Mouse (Mus musculus) neural tube, embryonic 12.5 days (tissue): Measurements from ENCODE around the gene Tle6. TPM values are rescaled to one million over a fixed set of nuclear protein-coding genes. Genes with fewer than 3 reads are reported as not detected.

Source experiments
- ATAC-seq: fragments of 200-750 bp; cut with Nextera tagmentation; 2 replicates; pipeline ENCODE4 v1.8.0; 2017; ENCODE audit warnings: low read depth, mild to moderate bottlenecking, moderate TSS enrichment, moderate library complexity; ENCODE audit not compliant: low FRiP score
- H3K27ac ChIP-seq: fragments of 300-500 bp; sonication (generic); 2 replicates; pipeline ENCODE4 v1.5.1; 2016
- H3K27me3 ChIP-seq: fragments of 300-500 bp; sonication (generic); replicated peaks from 2 replicates; pipeline ENCODE4 v1.6.1; 2016; ENCODE audit warnings: mild to moderate bottlenecking
- H3K36me3 ChIP-seq: fragments of 300-500 bp; sonication (generic); 2 replicates; pipeline ENCODE4 v1.6.1; 2016; ENCODE audit warnings: mild to moderate bottlenecking
- H3K4me1 ChIP-seq: fragments of 300-500 bp; sonication (generic); 2 replicates; pipeline ENCODE4 v1.6.1; 2016
- H3K4me2 ChIP-seq: fragments of 300-500 bp; sonication (generic); replicated peaks from 2 replicates; pipeline ENCODE4 v1.6.1; 2016; ENCODE audit warnings: mild to moderate bottlenecking
- H3K4me3 ChIP-seq: fragments of 300-500 bp; sonication (generic); 2 replicates; pipeline ENCODE4 v1.5.1; 2016
- H3K9ac ChIP-seq: fragments of 300-500 bp; sonication (generic); 2 replicates; pipeline ENCODE4 v1.6.1; 2016; ENCODE audit warnings: mild to moderate bottlenecking
- H3K9me3 ChIP-seq: fragments of 300-500 bp; sonication (generic); 2 replicates; pipeline ENCODE4 v1.6.1; 2016; ENCODE audit warnings: mild to moderate bottlenecking
- WGBS: fragments of 180-500 bp; shearing (Covaris S2); methylation state at CpG from one replicate; pipeline ENCODE4 v1.1.7; 2016; 5-methylcytosine and 5-hydroxymethylcytosine counted together
- polyA plus RNA-seq: library from polyadenylated mRNA; unstranded; fragments of >200 nt; fragmentation: Nextera tagmentation; extraction: Ambion mirVana; gene quantifications from 2 replicates; pipeline ENCODE4 v1.2.1, GENCODE M21; 2016

Gene Tle6
- polyA plus RNA-seq, 1 experiment from 2014 or later: 7.3 TPM

DNA sequence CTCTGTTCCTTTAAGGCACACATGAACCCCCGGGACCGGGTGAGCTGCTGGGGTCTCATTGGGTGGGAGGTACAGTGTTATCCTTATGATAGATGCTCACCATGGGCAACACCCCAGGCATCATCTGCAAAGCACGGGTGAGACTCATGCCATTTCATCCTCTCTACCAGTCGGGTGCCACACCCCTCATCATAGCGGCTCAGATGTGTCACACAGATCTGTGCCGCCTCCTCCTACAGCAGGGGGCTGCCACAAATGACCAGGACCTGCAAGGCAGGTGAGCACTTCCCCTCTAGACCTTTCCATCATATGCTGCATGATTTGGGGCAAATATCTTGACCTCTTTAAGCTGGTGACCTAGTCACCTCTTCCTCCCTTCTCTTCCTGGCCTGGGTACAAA is 37.2 kb upstream of the Tle6 start:
- peaks cover 26% of the 10 kb centered on the region for H3K4me1 ChIP-seq
- no peak overlapping the region for H3K4me3 ChIP-seq
- H3K4me2 ChIP-seq: no peak overlapping the region
- no peaks in the 10 kb centered on the region for H3K9me3 ChIP-seq
- no peaks in the 10 kb centered on the region for H3K27me3 ChIP-seq
- no peak overlapping the region for H3K9ac ChIP-seq
- ATAC-seq: no peak
- H3K27ac ChIP-seq: no peak overlapping the region
- WGBS: 72% methylated on average over 6 of the region's 6 CpGs
- no peaks in the 10 kb centered on the region for H3K36me3 ChIP-seq

DNA sequence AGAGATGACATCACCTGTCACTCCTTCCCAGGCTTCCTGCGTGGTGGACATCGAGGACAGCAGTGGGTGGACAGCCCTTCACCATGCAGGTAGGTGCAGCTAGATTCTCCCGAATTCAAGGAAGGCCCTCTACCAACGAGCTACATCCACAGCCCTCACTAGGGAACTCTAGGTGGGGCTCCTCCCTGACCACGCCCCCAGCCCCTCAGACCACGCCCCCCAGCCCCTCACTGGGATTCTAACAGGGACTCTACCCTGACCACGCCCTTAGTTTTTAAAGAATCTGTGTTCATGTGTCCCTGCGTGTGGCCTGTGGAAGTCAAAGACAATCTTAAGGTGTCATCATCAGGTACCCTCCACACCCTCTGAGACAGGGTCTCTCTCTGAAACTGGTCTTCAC is 35.5 kb upstream of the Tle6 start:
- ATAC-seq: no peak
- Histone ChIP-seq H3K36me3 (no peaks in the 10 kb centered on the region), H3K27ac (no peak overlapping the region), H3K4me2 (no peak overlapping the region), H3K9me3 (no peaks in the 10 kb centered on the region), H3K4me1 (peaks cover 10% of the 10 kb centered on the region), H3K4me3 (no peak overlapping the region), H3K9ac (no peak overlapping the region), H3K27me3 (no peaks in the 10 kb centered on the region; the same call in 1 of the 2 replicates)
- WGBS: 25% methylated on average over 8 of the region's 8 CpGs

DNA sequence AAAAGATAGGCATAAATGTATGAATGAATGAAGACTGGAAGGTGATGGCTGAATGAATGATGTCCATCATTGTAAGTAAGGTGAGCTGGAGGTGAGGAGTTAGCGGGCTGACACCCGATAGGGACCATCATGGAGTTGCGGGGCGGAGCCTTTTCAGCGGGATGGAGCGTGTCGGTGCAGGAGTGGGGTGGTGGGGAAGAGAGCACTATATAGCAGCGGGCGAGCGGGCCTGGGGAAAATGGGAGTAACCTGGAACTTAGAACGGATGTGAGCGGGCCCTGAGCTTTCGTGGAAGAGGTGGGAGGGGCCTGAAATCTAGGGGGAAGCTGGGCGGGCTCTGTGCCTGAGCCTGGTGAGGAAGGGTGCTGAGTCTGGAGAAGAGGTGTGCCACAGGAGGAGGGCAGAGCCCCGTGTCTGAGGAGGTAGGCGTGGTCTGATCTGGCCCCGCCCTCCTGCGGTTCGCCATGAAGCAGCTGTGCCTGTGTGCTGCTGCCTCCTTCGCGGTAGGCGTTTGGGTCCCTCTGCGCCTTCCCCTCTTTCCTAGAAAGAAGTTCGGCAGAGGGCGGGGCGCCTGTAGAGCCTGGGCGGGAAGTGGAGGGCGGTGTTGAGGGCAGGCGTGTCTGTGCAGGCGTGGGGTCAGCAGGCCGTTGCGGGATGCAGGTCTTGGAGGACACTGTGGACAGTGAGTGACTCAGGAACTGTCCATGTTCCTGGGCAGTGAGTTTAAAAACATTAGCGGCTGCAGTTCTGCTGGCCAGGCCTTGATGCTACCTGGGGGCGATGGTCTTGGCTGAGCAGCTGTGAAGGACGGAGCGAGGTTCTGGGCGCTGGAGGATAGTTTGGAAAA is 32.6 kb upstream of the Tle6 start:
- peaks cover 10% of the 10 kb centered on the region for H3K4me1 ChIP-seq
- no peak overlapping the region for H3K27ac ChIP-seq
- H3K4me2 ChIP-seq: peak overlapping the region; percentile 71
- H3K4me3 ChIP-seq: peak overlapping the region; percentile 38
- ATAC-seq: peak; percentile 89
- H3K36me3 ChIP-seq: no peaks in the 10 kb centered on the region
- WGBS: 4% methylated on average over 37 of the region's 37 CpGs
- H3K9ac ChIP-seq: peak overlapping the region; percentile 56
- no peaks in the 10 kb centered on the region; the same call in 1 of the 2 replicates for H3K27me3 ChIP-seq
- H3K9me3 ChIP-seq: no peaks in the 10 kb centered on the region

DNA sequence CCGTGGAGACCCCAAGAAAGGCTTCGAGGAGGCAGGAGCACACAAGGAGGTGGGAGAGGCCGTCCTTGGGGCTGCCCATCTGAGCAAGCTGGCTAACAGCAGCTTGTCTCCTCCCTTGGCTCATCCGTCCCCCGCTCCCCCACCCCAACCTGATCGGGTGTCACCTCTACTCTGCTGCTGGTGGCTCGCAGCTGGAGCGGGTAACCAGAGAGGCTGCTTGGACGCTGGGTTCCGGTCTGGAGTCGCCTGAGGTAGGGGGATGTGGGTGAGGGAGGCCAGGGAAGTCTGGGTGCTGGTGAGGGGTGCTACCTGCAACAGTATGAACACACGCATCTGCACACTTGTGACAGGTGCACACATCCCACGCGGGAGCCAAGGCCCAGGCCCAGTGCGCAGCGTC is 27.5 kb upstream of the Tle6 start, which contains the start of gene Ankrd24:
TSS of gene Ankrd24 (plus strand) at position 151 of the 400 bp plus-strand sequence.
- H3K9ac ChIP-seq: peak within 1 kb of the TSS; percentile 77
- H3K27ac ChIP-seq: peak within 1 kb of the TSS; percentile 68; the same call in 1 of the 2 replicates
- no peaks in the 10 kb centered on the region; the same call in 1 of the 2 replicates for H3K27me3 ChIP-seq
- H3K4me1 ChIP-seq: peaks cover 22% of the 10 kb centered on the region
- peak within 1 kb of the TSS; percentile 72 for H3K4me3 ChIP-seq
- 0 out of 2 replicates have a peak, but pooled peaks have one; percentile 1 for ATAC-seq
- H3K4me2 ChIP-seq: peak within 1 kb of the TSS; percentile 76
- H3K36me3 ChIP-seq: peaks cover 25% of the 10 kb centered on the region
- H3K9me3 ChIP-seq: no peaks in the 10 kb centered on the region
- 84% methylated on average over 16 of the region's 16 CpGs for WGBS

DNA sequence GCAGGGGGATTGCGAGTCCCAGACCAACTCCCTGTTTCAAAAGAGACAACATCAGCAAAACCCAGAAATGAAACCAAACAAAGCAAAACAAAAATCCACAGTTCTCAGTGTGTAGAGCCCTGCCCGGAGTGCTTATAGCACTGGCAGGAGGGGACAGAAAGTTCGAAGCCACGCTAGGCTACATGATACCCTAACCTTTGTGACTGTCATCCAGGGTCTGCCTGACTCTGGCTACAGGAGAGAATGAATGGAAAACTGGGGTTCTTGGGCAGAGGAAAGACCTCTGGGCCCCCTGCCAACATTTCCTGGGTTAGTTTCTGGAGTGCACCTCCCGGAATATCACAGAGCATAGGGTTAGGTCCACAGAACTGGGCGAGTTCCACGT is 27.0 kb upstream of the Tle6 start:
- H3K36me3 ChIP-seq: peaks cover 30% of the 10 kb centered on the region
- H3K4me1 ChIP-seq: peaks cover 19% of the 10 kb centered on the region
- peak overlapping the region; percentile 77 for H3K9ac ChIP-seq
- peak; percentile 25 for ATAC-seq
- H3K4me2 ChIP-seq: peak overlapping the region; percentile 76
- peak overlapping the region; percentile 57; the same call in 1 of the 2 replicates for H3K27ac ChIP-seq
- 61% methylated on average over 7 of the region's 7 CpGs for WGBS
- no peaks in the 10 kb centered on the region for H3K9me3 ChIP-seq
- H3K4me3 ChIP-seq: peak overlapping the region; percentile 72
- H3K27me3 ChIP-seq: no peaks in the 10 kb centered on the region; the same call in 1 of the 2 replicates

DNA sequence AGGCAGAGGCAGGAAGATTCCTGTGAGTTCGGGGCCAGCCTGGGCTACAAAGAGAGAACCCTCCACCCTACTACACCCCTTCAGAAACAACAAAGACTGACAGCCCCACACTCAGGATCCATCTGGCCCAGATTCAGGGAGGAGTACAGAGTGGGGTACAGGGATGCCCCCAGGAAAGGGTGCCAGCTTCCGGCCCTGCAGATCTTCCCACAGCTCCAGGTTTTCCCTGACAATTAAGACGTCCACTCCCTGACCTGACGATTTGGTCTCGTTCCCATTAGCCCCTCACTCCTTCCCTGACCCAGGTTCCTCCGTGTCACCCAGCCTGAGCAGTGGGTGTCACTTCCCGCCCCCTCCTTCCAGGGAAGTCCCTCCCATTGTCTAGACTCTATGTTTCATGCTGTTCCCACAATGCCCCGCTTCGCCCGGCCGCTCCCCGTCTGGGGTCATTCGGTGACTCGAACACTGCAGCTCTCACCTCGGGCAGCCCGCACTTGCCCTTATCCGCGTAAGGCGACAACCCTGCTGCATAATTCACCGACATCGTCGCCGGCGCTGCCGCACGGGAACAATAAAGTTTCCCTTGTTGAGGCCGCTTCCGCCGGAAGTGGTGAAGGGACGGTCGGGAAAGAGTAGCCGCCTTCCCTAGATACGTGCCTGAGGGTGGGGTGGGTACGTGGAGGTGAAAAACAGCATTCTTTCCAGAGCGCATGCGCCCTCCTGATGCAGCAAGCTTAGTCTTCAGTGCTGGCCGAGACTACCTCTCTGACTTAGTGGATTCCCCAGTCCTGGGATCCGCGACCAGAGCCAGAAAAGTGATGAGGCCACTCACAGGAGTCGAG is 26.3 kb upstream of the Tle6 start, which contains the start of gene Sirt6:
TSS of gene Sirt6 (minus strand) at position 804 of the 842 bp plus-strand sequence.
- ATAC-seq: peak; percentile 92
- H3K27ac ChIP-seq: peak within 1 kb of the TSS; percentile 68; the same call in 1 of the 2 replicates
- H3K36me3 ChIP-seq: peaks cover 36% of the 10 kb centered on the region
- peak within 1 kb of the TSS; percentile 76 for H3K4me2 ChIP-seq
- no peaks in the 10 kb centered on the region; the same call in 1 of the 2 replicates for H3K27me3 ChIP-seq
- no peaks in the 10 kb centered on the region for H3K9me3 ChIP-seq
- 5% methylated on average over 40 of the region's 40 CpGs for WGBS
- peak within 1 kb of the TSS; percentile 72 for H3K4me3 ChIP-seq
- peak within 1 kb of the TSS; percentile 77 for H3K9ac ChIP-seq
- peaks cover 19% of the 10 kb centered on the region for H3K4me1 ChIP-seq

DNA sequence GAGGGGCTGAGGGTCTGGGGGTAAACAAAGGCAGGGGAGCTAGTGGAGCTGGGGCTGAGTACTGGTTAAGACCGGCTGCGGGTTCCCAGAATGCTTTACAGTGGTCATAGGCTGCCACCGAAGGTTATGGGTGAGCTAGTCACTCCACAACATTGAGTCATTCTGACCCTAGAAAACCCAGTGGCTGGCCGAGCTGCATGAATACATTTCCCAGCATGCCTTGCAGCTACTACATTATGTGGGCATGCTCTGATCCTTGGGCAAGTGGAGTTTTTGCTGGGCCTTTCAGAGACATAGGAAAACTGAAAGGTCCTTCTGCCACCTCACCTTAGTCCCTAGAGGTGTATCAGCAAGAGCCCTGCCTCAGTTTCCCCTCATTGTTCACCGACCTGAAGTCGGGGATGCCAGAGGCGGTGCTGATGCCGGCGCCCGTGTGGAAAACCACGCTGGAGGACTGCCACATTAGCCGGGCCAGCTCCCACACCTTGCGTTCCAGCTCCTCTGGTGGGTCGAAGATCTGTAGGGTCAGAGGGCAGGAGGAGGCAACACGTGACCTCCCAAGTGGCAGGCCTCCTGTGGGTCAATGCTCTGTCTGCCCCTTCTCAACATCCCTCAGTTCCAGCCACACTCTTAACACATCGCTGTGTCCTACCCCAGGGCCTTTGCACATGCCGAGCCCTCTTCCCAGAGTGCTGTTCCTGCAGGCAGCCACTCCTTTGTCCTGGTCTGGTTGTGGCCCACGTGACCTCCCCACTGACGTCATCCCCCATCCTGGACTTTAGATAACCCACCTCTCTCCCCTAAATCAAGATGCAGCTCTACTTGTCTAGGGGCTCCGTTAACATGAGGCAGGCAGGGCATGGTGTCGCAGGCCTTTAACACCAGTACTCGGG is 25.5 kb upstream of the Tle6 start:
- peak overlapping the region; percentile 72 for H3K4me3 ChIP-seq
- peaks cover 19% of the 10 kb centered on the region for H3K4me1 ChIP-seq
- no peak overlapping the region for H3K27ac ChIP-seq
- peak; percentile 18 for ATAC-seq
- 89% methylated on average over 22 of the region's 22 CpGs for WGBS
- H3K36me3 ChIP-seq: peaks cover 43% of the 10 kb centered on the region
- H3K27me3 ChIP-seq: no peaks in the 10 kb centered on the region; the same call in 1 of the 2 replicates
- H3K4me2 ChIP-seq: peak overlapping the region; percentile 76
- peak overlapping the region; percentile 77 for H3K9ac ChIP-seq
- no peaks in the 10 kb centered on the region for H3K9me3 ChIP-seq

DNA sequence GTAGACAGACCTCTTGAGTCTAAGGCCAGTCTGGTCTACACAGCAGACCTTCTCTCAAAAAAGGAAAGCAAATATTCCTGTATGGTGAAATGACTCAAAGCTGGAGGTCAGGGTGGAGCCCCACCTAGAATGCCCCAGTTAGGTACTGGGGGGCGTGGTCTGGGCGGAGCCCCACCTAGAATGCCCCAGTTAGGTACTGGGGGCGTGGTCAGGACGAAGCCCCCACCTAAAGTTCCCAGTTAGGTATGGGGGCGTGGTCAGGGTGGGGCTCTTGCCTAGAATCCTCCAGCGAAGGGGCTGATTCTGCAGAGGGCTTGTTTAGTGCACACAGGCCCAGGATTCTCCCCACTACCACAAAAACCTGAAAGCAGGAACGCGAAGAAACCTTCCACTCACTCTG is 22.6 kb upstream of the Tle6 start:
- peaks cover 50% of the 10 kb centered on the region for H3K36me3 ChIP-seq
- no peaks in the 10 kb centered on the region for H3K9me3 ChIP-seq
- WGBS: 59% methylated on average over 8 of the region's 8 CpGs
- no peak overlapping the region for H3K9ac ChIP-seq
- H3K27me3 ChIP-seq: no peaks in the 10 kb centered on the region
- no peak overlapping the region for H3K27ac ChIP-seq
- peaks cover 19% of the 10 kb centered on the region for H3K4me1 ChIP-seq
- ATAC-seq: no peak
- H3K4me3 ChIP-seq: no peak overlapping the region
- no peak overlapping the region for H3K4me2 ChIP-seq

DNA sequence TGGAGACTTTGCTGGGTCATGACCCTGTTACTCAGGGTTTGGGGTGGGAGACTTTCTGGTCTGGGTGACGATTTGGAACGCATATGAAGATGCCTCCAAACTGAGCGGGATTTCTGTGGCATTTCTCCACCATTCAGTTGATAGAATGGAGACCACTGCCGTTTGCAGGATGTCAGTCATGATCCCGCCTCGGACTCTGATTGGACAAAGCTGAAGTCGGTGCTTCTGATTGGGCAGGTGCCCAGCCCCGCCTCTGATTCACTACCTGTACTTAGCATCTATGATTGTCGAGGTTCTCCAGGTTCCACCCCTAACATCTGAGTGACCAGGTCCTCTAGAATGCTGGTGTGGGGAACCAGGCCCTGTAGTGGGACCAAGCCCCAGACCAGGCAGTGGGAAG is 19.9 kb upstream of the Tle6 start:
- H3K36me3 ChIP-seq: peaks cover 49% of the 10 kb centered on the region
- no peak overlapping the region for H3K4me3 ChIP-seq
- H3K4me1 ChIP-seq: no peaks in the 10 kb centered on the region
- ATAC-seq: no peak
- H3K9ac ChIP-seq: no peak overlapping the region
- H3K27me3 ChIP-seq: no peaks in the 10 kb centered on the region
- no peak overlapping the region for H3K4me2 ChIP-seq
- no peaks in the 10 kb centered on the region for H3K9me3 ChIP-seq
- H3K27ac ChIP-seq: no peak overlapping the region
- 51% methylated on average over 9 of the region's 9 CpGs for WGBS

DNA sequence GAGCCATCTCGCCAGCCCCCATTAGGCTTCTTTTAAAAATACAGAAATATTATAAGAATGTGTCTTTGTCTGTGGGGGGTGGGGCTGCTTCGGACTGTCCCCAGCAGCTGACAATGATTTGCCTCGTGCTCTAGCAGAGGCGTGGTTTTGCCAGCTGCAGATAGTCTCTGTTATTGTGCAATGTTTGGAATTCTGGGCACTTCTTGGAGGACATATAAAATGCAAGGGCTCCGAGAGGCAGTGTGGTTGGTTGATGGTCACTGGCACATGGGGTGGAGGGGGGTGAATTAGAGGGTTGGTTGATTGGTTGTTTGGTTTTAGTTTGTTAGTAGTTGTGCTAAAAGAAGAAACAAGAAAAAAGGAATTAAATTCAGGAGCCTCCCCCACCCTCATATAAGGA is 19.1 kb upstream of the Tle6 start:
- Histone ChIP-seq H3K9me3 (no peaks in the 10 kb centered on the region), H3K4me2 (no peak overlapping the region), H3K27ac (no peak overlapping the region), H3K4me3 (no peak overlapping the region), H3K4me1 (peaks cover 6% of the 10 kb centered on the region; the same call in 1 of the 2 replicates), H3K27me3 (no peaks in the 10 kb centered on the region), H3K9ac (no peak overlapping the region), H3K36me3 (peaks cover 41% of the 10 kb centered on the region)
- 90% methylated on average over 5 of the region's 5 CpGs for WGBS
- ATAC-seq: no peak

DNA sequence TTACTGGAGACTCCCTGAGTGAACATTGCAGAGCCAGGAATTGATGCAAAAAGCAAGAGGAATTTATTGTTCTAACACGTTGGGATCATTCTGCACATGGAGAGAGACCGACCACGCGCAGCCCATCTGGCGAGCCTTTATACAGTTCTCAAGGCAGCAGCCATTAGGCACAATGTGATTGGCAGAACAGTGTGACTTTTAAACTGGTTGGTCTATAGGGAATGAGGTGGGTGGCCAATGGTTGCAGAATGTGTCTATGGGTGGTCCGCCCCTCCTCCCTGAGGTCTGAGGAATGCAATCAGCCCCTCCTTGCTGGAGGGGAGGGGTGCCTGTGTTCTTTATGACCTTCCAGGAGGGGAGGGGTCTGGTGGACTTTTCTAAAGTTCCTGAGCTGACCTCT is 14.6 kb upstream of the Tle6 start:
- peaks cover 2% of the 10 kb centered on the region; the same call in 1 of the 2 replicates for H3K36me3 ChIP-seq
- H3K4me2 ChIP-seq: no peak overlapping the region
- ATAC-seq: no peak
- no peak overlapping the region for H3K4me3 ChIP-seq
- H3K27me3 ChIP-seq: no peaks in the 10 kb centered on the region
- H3K27ac ChIP-seq: no peak overlapping the region
- WGBS: 38% methylated on average over 6 of the region's 6 CpGs
- H3K9ac ChIP-seq: no peak overlapping the region
- H3K4me1 ChIP-seq: peaks cover 6% of the 10 kb centered on the region; the same call in 1 of the 2 replicates
- no peaks in the 10 kb centered on the region for H3K9me3 ChIP-seq
